Mouse (Mus musculus): ENCODE results near the gene Tgfbrap1. TPM values are rescaled to one million over a fixed set of nuclear protein-coding genes. Genes with fewer than 3 reads are reported as not detected.

Tgfbrap1 gene
- total and polyA plus RNA-seq, 3 experiments, result 3.8 to 8.4 (median 6.0) TPM

- no peak for DNase-seq (ENCODE audit: extremely low read depth)
- in situ Hi-C loops (cut with MboI; ENCODE audit: low pct_ligation_motif_present, low pct_unique_long_range_greater_than_20kb, low sequenced_read_pairs), result no loop called here
- Histone ChIP-seq H3K27ac (ENCODE audit: insufficient read depth, low read depth) (no peak overlapping the region), H3K4me2 (ENCODE audit: insufficient read depth, low read depth, poor library complexity, severe bottlenecking) (no peak overlapping the region), H3K36me3 (replicated peaks in 1 of 2; ENCODE audit: control insufficient read depth in 1 of 2, insufficient read depth in 1 of 2, low read length in 1 of 2) (peaks cover 10 to 24% of the 10 kb centered on the region in 2 experiments), H3K9me3 (replicated peaks; ENCODE audit: low read length) (no peaks in the 10 kb centered on the region), H3K4me3 (replicated peaks in 1 of 3; ENCODE audit: low read depth in 2 of 3, low read length in 2 of 3, poor library complexity in 1 of 3) (no peak overlapping the region), H3K27me3 (replicated peaks) (no peaks in the 10 kb centered on the region), H3K9ac (ENCODE audit: insufficient read depth, low read depth) (no peak overlapping the region), H3K4me1 (ENCODE audit: control insufficient read depth in 1 of 2, insufficient read depth in 2 of 2) (no peaks in the 10 kb centered on the region), H3K79me2 (replicated peaks; ENCODE audit: control insufficient read depth, extremely low read depth, insufficient read depth, poor library complexity, severe bottlenecking) (no peaks in the 10 kb centered on the region)
- dilution Hi-C loops (cut with MboI; ENCODE audit: extremely low pct_ligation_motif_present, extremely low pct_unique_long_range_greater_than_20kb, low sequenced_read_pairs), result no loop called here
- TF ChIP-seq ELF1 (IDR thresholded peaks at IDR 0.05; ENCODE audit: low read depth, low read length) (no peak), BHLHE40 (IDR thresholded peaks at IDR 0.05; ENCODE audit: low read depth, low read length) (no peak), GABPA (IDR thresholded peaks at IDR 0.05; ENCODE audit: insufficient replicate concordance, low read depth, low read length) (no peak), CHD1 (IDR thresholded peaks at IDR 0.05; ENCODE audit: low read depth, low read length) (no peak), SMC3 (IDR thresholded peaks at IDR 0.05; ENCODE audit: low read depth, low read length) (no peak), USF1 (IDR thresholded peaks at IDR 0.05; ENCODE audit: low read depth, low read length) (no peak), JUN (IDR thresholded peaks at IDR 0.05; ENCODE audit: insufficient read depth, low read depth, low read length) (no peak), POLR2A (IDR thresholded peaks at IDR 0.05; ENCODE audit: low read depth, low read length) (no peak), KAT2A (IDR thresholded peaks at IDR 0.05; ENCODE audit: insufficient replicate concordance, low read length) (no peak), MYC (IDR thresholded peaks at IDR 0.05; ENCODE audit: low read depth, low read length) (no peak), RAD21 (IDR thresholded peaks at IDR 0.05; ENCODE audit: low read depth, low read length) (no peak), ETS1 (conservative IDR thresholded peaks at IDR 0.05; ENCODE audit: low read depth, low read length) (no peak), RCOR1 (conservative IDR thresholded peaks at IDR 0.05; ENCODE audit: low read depth, low read length) (no peak), ZC3H11A (IDR thresholded peaks at IDR 0.05; ENCODE audit: low read depth, low read length) (no peak)
These were observed 53.0 kb downstream of the Tgfbrap1 start for GRCm38 (mm10) chr1:43045204-43045982.

- Histone ChIP-seq H3K4me3 (replicated peaks in 1 of 3; ENCODE audit: low read depth in 2 of 3, low read length in 2 of 3, poor library complexity in 1 of 3) (no peak overlapping the region), H3K27ac (ENCODE audit: insufficient read depth, low read depth) (no peak overlapping the region), H3K36me3 (replicated peaks in 1 of 2; ENCODE audit: control insufficient read depth in 1 of 2, insufficient read depth in 1 of 2, low read length in 1 of 2) (no peaks in the 10 kb centered on the region), H3K79me2 (replicated peaks; ENCODE audit: control insufficient read depth, extremely low read depth, insufficient read depth, poor library complexity, severe bottlenecking) (no peaks in the 10 kb centered on the region), H3K4me2 (ENCODE audit: insufficient read depth, low read depth, poor library complexity, severe bottlenecking) (no peak overlapping the region), H3K27me3 (replicated peaks) (no peaks in the 10 kb centered on the region), H3K9ac (ENCODE audit: insufficient read depth, low read depth) (no peak overlapping the region), H3K4me1 (ENCODE audit: control insufficient read depth in 1 of 2, insufficient read depth in 2 of 2) (no peaks in the 10 kb centered on the region), H3K9me3 (replicated peaks; ENCODE audit: low read length) (no peaks in the 10 kb centered on the region)
- DNase-seq (ENCODE audit: extremely low read depth), result no peak
- dilution Hi-C loops (cut with MboI; ENCODE audit: extremely low pct_ligation_motif_present, extremely low pct_unique_long_range_greater_than_20kb, low sequenced_read_pairs) (no loop called here), in situ Hi-C loops (cut with MboI; ENCODE audit: low pct_ligation_motif_present, low pct_unique_long_range_greater_than_20kb, low sequenced_read_pairs) (no loop called here)
- no peak for TF ChIP-seq POLR2AphosphoS2 (IDR thresholded peaks at IDR 0.05; ENCODE audit: low read depth, low read length)
- no peak for TF ChIP-seq MAX (IDR thresholded peaks at IDR 0.05; ENCODE audit: low read length)
- TF ChIP-seq CHD2 (IDR thresholded peaks at IDR 0.05; ENCODE audit: low read length), result no peak
- no peak for TF ChIP-seq ZMIZ1 (IDR thresholded peaks at IDR 0.05; ENCODE audit: low read depth, low read length)
- TF ChIP-seq E2F4 (IDR thresholded peaks at IDR 0.05; ENCODE audit: insufficient replicate concordance, low read depth, low read length), result no peak
- TF ChIP-seq JUND (conservative IDR thresholded peaks at IDR 0.05; ENCODE audit: low read depth, low read length), result no peak
- no peak for TF ChIP-seq SMC3 (IDR thresholded peaks at IDR 0.05; ENCODE audit: low read depth, low read length)
- TF ChIP-seq RCOR1 (conservative IDR thresholded peaks at IDR 0.05; ENCODE audit: low read depth, low read length), result no peak
- no peak for TF ChIP-seq NELFE (IDR thresholded peaks at IDR 0.05; ENCODE audit: low read depth, low read length)
- no peak for TF ChIP-seq TCF12 (IDR thresholded peaks at IDR 0.05; ENCODE audit: low read depth, low read length)
- TF ChIP-seq JUN (IDR thresholded peaks at IDR 0.05; ENCODE audit: insufficient read depth, low read depth, low read length), result no peak
- TF ChIP-seq HCFC1 (IDR thresholded peaks at IDR 0.05; ENCODE audit: low read depth, low read length), result no peak
- no peak for TF ChIP-seq USF1 (IDR thresholded peaks at IDR 0.05; ENCODE audit: low read depth, low read length)
- no peak for TF ChIP-seq ZNF384 (IDR thresholded peaks at IDR 0.05; ENCODE audit: low read depth, low read length)
- TF ChIP-seq KAT2A (IDR thresholded peaks at IDR 0.05; ENCODE audit: insufficient replicate concordance, low read length), result no peak
These were observed 56.2 kb downstream of the Tgfbrap1 start for GRCm38 (mm10) chr1:43042271-43042670.
